Mouse (Mus musculus): Measurements from ENCODE around the gene Etv2. TPM values are rescaled to one million over a fixed set of nuclear protein-coding genes. Genes with fewer than 3 reads are reported as not detected.

The Etv2 gene
- polyA plus RNA-seq, 1 experiment from 2014 or later, result not detected

- peak; percentile 20 for ATAC-seq
- no peak for DNase-seq (ENCODE audit: low spot score)
Measured at GRCm38 (mm10) chr7:30665321-30665720, 29.7 kb upstream of the Etv2 start.

GRCm38 (mm10) chr7:30664529-30665200 is 29.0 kb upstream of the Etv2 start, which contains the start of gene Haus5:
Gene Haus5, minus strand, starts transcription at chr7:30664994.
- peak; percentile 93 for DNase-seq (ENCODE audit: low spot score)
- under 1% methylated on average over 34 of the region's 34 CpGs for WGBS

More at GRCm38 (mm10) chr7:30665321-30665720, 29.7 kb upstream of the Etv2 start:
- no peaks in the 10 kb centered on the region for H3K36me3 ChIP-seq (ENCODE audit: insufficient read depth, low read length)
- TF ChIP-seq EP300 (IDR thresholded peaks at IDR 0.05) (no peak), CTCF (IDR thresholded peaks at IDR 0.05) (no peak)
- H3K4me3 ChIP-seq (ENCODE audit: low read depth, low read length), result peak overlapping the region; percentile 54
- H3K9ac ChIP-seq (replicated peaks; ENCODE audit: low read depth), result peak overlapping the region; percentile 50
- H3K27ac ChIP-seq (ENCODE audit: low read length), result no peak overlapping the region
- peak overlapping the region; percentile 86 for H3K4me2 ChIP-seq (replicated peaks; ENCODE audit: low read depth, low read length)
- peaks cover 3% of the 10 kb centered on the region; the same call in 1 of the 2 replicates for H3K4me1 ChIP-seq (ENCODE audit: insufficient read depth, low read depth, low read length)
- 6% methylated on average over 11 of the region's 11 CpGs for WGBS
- no peaks in the 10 kb centered on the region for H3K27me3 ChIP-seq (replicated peaks; ENCODE audit: insufficient read depth, low read length)
- no peaks in the 10 kb centered on the region for H3K9me3 ChIP-seq (ENCODE audit: low read length)

GRCm38 (mm10) chr7:30649591-30650540 is 14.2 kb upstream of the Etv2 start, which contains the start of gene Rbm42:
Gene Rbm42, minus strand, starts transcription at chr7:30650317.
- peak; percentile 100 for ATAC-seq

More at GRCm38 (mm10) chr7:30664529-30665200, 29.0 kb upstream of the Etv2 start, which contains the start of gene Haus5:
- Histone ChIP-seq H3K9me3 (ENCODE audit: low read length) (no peaks in the 10 kb centered on the region), H3K9ac (replicated peaks; ENCODE audit: low read depth) (peak within 1 kb of the TSS; percentile 50), H3K4me1 (ENCODE audit: insufficient read depth, low read depth, low read length) (peaks cover 3% of the 10 kb centered on the region; the same call in 1 of the 2 replicates), H3K36me3 (ENCODE audit: insufficient read depth, low read length) (no peaks in the 10 kb centered on the region), H3K27ac (ENCODE audit: low read length) (no peak within 1 kb of the TSS), H3K27me3 (replicated peaks; ENCODE audit: insufficient read depth, low read length) (no peaks in the 10 kb centered on the region), H3K4me3 (ENCODE audit: low read depth, low read length) (peak within 1 kb of the TSS; percentile 54), H3K4me2 (replicated peaks; ENCODE audit: low read depth, low read length) (peak within 1 kb of the TSS; percentile 86)
- ATAC-seq, result peak; percentile 98
- no peak for TF ChIP-seq CTCF (IDR thresholded peaks at IDR 0.05)
- TF ChIP-seq EP300 (IDR thresholded peaks at IDR 0.05), result no peak

DNA sequence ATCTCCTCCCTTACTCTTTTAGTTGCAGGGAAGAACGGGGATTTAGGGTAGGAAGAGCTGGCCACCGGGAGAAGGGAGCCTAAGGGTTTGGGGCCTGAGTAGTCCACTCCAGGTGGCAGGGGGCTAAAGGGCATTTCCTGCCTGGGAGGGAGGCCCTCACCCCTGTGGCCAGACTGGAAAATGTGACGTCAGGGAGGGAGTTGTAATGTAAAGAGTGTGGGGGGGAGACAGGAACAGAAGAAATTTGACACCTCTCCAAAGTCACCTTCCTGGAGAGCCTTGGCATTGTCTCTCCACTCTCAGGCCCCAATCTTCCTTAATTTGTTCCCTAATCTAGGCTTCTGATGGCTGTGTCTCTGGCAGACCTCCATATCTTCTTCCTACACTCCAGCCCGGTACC is 3.4 kb upstream of the Etv2 start:
- Histone ChIP-seq H3K4me2 (replicated peaks; ENCODE audit: low read depth, low read length) (no peak overlapping the region), H3K9ac (replicated peaks; ENCODE audit: low read depth) (no peak overlapping the region), H3K27me3 (replicated peaks; ENCODE audit: insufficient read depth, low read length) (peaks cover 12% of the 10 kb centered on the region), H3K4me3 (ENCODE audit: low read depth, low read length) (no peak overlapping the region), H3K27ac (ENCODE audit: low read length) (no peak overlapping the region), H3K4me1 (ENCODE audit: insufficient read depth, low read depth, low read length) (no peaks in the 10 kb centered on the region), H3K36me3 (ENCODE audit: insufficient read depth, low read length) (peaks cover 30% of the 10 kb centered on the region), H3K9me3 (ENCODE audit: low read length) (no peaks in the 10 kb centered on the region)
- ATAC-seq, result no peak
- no peak for DNase-seq (ENCODE audit: low spot score)
- TF ChIP-seq EP300 (IDR thresholded peaks at IDR 0.05), result no peak
- no peak for TF ChIP-seq CTCF (IDR thresholded peaks at IDR 0.05)
- WGBS, result 14% methylated on average over 4 of the region's 4 CpGs

More at GRCm38 (mm10) chr7:30649591-30650540, 14.2 kb upstream of the Etv2 start, which contains the start of gene Rbm42:
- H3K36me3 ChIP-seq (ENCODE audit: insufficient read depth, low read length), result peaks cover 22% of the 10 kb centered on the region
- H3K4me1 ChIP-seq (ENCODE audit: insufficient read depth, low read depth, low read length), result no peaks in the 10 kb centered on the region; the same call in 1 of the 2 replicates
- no peaks in the 10 kb centered on the region for H3K27me3 ChIP-seq (replicated peaks; ENCODE audit: insufficient read depth, low read length)
- H3K27ac ChIP-seq (ENCODE audit: low read length), result peak within 1 kb of the TSS; percentile 83
- TF ChIP-seq EP300 (IDR thresholded peaks at IDR 0.05), result peak; percentile 53; the same call in 1 of the 2 replicates
- no peak for TF ChIP-seq CTCF (IDR thresholded peaks at IDR 0.05)
- peak within 1 kb of the TSS; percentile 92 for H3K4me3 ChIP-seq (ENCODE audit: low read depth, low read length)
- peak within 1 kb of the TSS; percentile 95 for H3K9ac ChIP-seq (replicated peaks; ENCODE audit: low read depth)
- H3K9me3 ChIP-seq (ENCODE audit: low read length), result no peaks in the 10 kb centered on the region
- peak; percentile 100 for DNase-seq (ENCODE audit: low spot score)
- H3K4me2 ChIP-seq (replicated peaks; ENCODE audit: low read depth, low read length), result peak within 1 kb of the TSS; percentile 94
- 1% methylated on average over 59 of the region's 59 CpGs for WGBS

GRCm38 (mm10) chr7:30636395-30636794 is 743 bp upstream of the Etv2 start:
- H3K4me2 ChIP-seq (replicated peaks; ENCODE audit: low read depth, low read length), result no peak overlapping the region
- no peak for ATAC-seq
- peaks cover 25% of the 10 kb centered on the region for H3K27me3 ChIP-seq (replicated peaks; ENCODE audit: insufficient read depth, low read length)

More at GRCm38 (mm10) chr7:30636395-30636794, 743 bp upstream of the Etv2 start:
- WGBS, result 19% methylated on average over 11 of the region's 11 CpGs
- Histone ChIP-seq H3K4me3 (ENCODE audit: low read depth, low read length) (no peak overlapping the region), H3K27ac (ENCODE audit: low read length) (no peak overlapping the region), H3K9me3 (ENCODE audit: low read length) (no peaks in the 10 kb centered on the region), H3K4me1 (ENCODE audit: insufficient read depth, low read depth, low read length) (no peaks in the 10 kb centered on the region), H3K9ac (replicated peaks; ENCODE audit: low read depth) (no peak overlapping the region), H3K36me3 (ENCODE audit: insufficient read depth, low read length) (peaks cover 6% of the 10 kb centered on the region)
- no peak for DNase-seq (ENCODE audit: low spot score)
- TF ChIP-seq CTCF (IDR thresholded peaks at IDR 0.05), result no peak
- no peak for TF ChIP-seq EP300 (IDR thresholded peaks at IDR 0.05)
